Mouse (Mus musculus) left cerebral cortex, postnatal 36 days (tissue): ENCODE results near the gene Gm9008. TPM values are rescaled to one million over a fixed set of nuclear protein-coding genes. Genes with fewer than 3 reads are reported as not detected.
"Not testable (repeated sequence)": the region's sequence is repeated elsewhere in the genome, so short reads cannot be mapped to it uniquely, and the experiment has no call there.

Source experiments
- DNase-seq, 2 experiments: peaks; one replicate each; pipeline ENCODE4 v3.0.0; 2021 to 2022; ENCODE audit warnings: low spot score in 2 of 2, mixed read lengths in 1 of 2
- intact Hi-C: fragments of 180-260 bp; cut with DNase I; formaldehyde crosslinking; loops from one replicate; pipeline ENCODE4 v1.15.1; 2025
- total RNA-seq, 2 experiments: library from RNA; stranded (reverse); gene quantifications; 2 replicates each; pipeline ENCODE4 v1.2.3; 2021

The Gm9008 gene
- total RNA-seq, result 1 to 10 TPM; 7.3 to 7.9 TPM

DNA sequence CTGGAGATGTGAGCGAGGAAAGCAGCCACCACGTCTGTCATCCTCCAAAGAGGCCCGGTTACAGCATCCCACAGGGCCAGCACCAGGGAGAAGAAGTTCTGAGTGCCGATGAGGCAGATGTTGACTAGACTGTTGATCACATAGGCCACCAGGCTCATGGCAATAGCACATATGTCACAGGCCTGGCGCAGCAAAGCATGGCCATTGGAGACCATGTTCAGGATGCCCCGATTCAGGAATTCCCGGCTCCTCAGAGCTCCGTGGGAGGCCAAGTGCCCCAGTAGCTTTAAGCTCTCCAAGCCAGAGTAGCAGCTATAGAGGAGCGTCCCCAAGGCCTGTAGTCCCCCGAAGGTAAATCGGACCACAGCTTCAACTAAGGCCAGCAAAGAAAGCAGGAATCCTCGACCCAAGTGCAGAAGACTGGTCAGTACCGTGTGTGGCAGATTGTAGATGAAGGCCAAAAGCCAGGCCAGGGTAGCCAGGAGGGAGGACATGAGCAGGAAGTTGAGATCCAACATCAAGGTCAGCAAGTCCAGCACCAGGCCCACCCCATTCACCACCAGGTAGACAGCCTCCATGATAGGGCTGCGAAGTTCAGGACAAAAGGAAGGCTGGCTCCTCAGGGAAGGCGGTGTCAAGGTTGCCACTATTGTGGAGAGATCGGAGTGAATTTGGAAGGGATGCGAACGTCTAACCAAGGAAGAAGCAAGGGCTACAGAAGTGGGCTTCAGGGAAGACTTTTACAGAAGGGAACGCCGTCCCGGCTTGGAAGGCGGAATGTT, at the start of gene Gm9008:
Gm9008 (minus strand) TSS at position 731 of the 782 bp plus-strand sequence.
- DNase-seq, intact Hi-C loops: not testable (repeated sequence)

DNA sequence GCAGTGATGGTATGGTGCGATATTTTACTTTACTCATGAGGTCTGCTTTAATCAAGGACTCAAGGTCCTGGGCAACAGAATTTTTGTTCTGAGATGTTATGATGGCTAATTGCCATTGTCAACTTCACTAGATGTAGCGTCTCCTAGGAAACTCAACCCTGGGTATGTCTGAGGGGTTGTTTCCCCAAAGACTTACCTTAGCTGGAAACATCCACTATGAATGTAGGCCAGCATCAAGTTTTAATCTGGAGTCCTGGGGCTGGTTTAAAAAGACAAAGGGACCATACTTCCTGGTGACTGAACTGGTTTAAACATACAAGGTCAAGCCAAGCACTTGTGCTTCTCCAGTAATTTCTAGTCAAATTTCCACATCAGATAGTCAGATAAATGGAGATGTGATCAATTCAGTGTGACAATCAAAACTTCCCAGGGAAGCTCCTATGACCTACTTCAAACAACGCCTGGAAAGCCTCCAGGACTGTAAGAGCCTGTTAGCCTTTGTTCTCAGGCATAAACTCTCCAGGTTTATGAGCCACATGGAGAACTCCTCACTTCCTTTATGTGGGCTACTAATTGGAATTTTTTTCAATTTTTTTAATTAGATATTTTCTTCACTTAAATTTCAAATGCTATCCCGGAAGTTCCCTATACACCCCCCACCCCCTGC, 24.5 kb upstream of the Gm9008 start:
- intact Hi-C loops, result no loop called here
- DNase-seq, result no peak

- intact Hi-C loops, result no loop called here
- DNase-seq, result no peak
These were observed 12.6 kb upstream of the Gm9008 start for GRCm38 (mm10) chr6:76510200-76510599.

GRCm38 (mm10) chr6:76496335-76496734, 1.2 kb downstream of the Gm9008 start:
- DNase-seq, intact Hi-C loops: not testable (repeated sequence)

DNA sequence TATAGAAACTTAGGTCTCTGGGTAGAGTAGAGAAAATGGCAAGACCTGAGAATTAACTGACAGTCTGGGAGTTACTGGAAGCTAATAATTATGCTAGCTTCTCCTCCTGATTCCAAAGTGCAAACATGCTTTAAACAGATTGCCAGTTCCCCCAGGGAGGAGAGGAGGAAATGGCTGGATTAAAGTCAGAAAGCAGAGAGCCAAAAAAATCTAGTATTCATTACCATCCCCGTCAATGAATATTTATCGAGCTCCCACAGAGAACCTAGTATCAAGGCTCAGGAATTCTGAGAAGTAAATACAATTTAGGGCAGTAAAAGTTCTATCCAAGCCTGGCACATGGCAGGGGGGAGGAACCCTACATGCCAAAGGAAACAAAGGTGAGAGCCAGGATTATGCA, 29.4 kb downstream of the Gm9008 start:
- intact Hi-C loops, result no loop called here
- no peak for DNase-seq
